Mouse (Mus musculus): ENCODE measurements around the gene Zbtb7b.

DNA sequence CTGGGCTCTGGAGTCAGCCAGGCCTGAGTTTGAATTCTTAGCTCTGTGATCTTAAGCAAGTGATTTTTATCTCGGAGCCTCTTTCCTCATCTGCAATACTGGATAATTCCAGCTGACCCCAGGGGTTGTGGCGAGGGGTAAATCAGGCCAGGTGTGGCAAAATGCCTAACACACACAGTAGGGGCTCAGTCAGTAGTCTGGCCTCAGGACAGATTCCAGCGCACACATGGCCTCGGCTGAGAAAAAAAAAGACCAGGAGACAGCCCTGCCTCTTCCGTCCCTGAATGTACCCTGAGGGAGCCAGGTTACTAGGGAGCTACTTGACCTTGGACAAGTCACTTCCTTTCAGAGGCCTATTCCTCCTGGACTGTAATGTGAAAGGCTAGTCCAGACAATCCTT is 11.6 kb downstream of the Zbtb7b start:
- no peak for TF ChIP-seq CTCF (IDR thresholded peaks at IDR 0.05; ENCODE audit: insufficient read depth, low read depth, low read length)
- TF ChIP-seq POLR2A (IDR thresholded peaks at IDR 0.05; ENCODE audit: insufficient read depth, low read depth, low read length): no peak
